Mouse (Mus musculus) yolk sac, embryonic 10.5 days (tissue): ENCODE results near the gene Tnpo1.

ENCODE experiments used
- DNase-seq: peaks from one replicate; pipeline ENCODE4 v3.0.0-alpha.2; 2017; ENCODE audit warnings: low spot score

Gene Tnpo1

GRCm38 (mm10) chr13:98925486-98926212, 535 bp downstream of the Tnpo1 start:
- peak; percentile 69 for DNase-seq

DNA sequence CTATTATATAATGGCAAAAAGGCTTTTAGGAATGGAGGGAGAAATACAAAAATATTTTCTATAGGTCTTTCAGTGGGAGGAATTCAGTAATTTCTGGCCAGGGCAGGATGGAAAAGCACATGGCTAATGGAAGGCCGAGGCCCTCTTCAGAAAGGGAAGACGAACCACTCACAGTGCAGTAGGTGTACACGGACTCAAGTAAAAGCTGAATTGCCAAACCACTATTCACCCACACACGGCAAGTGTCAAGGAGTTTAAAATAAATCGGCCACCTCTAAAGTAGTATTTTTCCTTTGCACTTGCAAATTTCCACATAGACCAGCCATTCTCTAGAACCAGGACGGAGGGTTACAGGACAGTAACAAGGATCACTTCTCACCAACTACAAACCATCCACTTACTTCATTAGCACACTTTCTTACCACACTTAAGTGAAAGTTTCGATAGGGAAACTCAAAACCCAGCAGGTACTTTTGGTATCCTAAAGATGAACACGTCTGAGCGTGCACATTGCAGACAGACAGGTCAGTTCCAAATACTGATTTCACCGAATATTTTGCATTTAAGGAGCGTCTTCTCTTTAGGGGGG, 1.2 kb downstream of the Tnpo1 start:
- DNase-seq, result no peak

GRCm38 (mm10) chr13:98922806-98923205, 3.4 kb downstream of the Tnpo1 start:
- DNase-seq, result no peak

DNA sequence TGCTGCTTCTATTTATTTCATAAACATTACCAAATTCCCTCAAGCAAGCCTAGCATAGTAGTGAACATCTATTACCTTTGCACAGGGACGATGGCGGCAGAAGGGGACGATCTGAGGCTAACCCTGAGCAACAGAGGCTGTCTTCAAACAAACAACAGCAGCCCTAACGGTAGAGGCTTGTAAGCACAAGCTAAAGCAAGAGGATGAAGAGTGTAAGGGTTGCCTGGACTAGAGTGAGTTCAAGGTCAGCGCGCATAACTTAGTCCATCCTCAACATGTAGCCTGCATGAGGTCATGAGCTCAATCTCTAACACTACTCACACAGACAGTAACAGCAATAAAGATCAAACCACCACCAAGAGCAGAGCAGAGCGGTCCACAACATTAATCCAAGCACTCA, 4.9 kb downstream of the Tnpo1 start:
- DNase-seq, result no peak

DNA sequence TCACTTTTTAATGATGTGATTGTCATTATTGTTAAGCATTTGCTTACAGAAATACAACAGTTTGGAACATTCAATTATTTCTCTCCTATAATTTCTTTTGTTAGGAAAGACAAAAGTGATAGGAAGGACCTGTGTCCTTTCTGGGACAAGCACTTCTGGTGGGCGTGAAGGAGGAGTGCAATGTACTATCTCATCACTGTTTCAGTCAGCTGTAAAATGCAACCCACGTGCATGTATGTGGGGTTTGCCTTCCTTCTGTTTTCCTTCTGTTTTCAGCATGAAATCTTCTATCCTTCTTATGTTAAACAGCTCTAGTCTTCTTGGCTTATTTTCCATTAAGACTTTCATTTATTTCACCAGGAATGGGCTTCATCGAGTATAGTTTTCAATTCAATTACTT, 5.9 kb downstream of the Tnpo1 start:
- DNase-seq, result no peak

DNA sequence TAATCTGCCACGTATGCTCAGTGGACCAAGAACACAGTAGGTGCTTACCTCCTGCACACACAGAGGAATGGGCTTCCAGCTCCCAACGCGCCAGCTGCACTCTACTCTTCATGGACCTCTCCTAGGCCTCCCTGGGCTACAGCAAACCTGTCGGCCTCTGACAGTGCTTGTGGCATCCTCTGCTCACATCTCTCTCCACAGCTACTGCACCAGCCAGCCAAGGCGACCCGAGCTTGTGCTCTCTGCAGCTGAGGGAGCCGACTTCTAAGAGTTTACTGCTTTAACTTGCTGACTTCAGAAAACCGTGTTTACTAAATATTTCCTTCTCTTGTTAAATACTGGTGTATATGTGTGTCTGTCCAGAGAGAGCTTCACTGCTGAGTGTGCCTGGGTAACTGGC, 6.5 kb downstream of the Tnpo1 start:
- no peak for DNase-seq

- DNase-seq, result no peak
Measured at GRCm38 (mm10) chr13:98917851-98918250, 8.3 kb downstream of the Tnpo1 start.

- no peak for DNase-seq
Measured at GRCm38 (mm10) chr13:98915591-98915990, 10.6 kb downstream of the Tnpo1 start.

GRCm38 (mm10) chr13:98914844-98915212, 11.4 kb downstream of the Tnpo1 start:
- no peak for DNase-seq

DNA sequence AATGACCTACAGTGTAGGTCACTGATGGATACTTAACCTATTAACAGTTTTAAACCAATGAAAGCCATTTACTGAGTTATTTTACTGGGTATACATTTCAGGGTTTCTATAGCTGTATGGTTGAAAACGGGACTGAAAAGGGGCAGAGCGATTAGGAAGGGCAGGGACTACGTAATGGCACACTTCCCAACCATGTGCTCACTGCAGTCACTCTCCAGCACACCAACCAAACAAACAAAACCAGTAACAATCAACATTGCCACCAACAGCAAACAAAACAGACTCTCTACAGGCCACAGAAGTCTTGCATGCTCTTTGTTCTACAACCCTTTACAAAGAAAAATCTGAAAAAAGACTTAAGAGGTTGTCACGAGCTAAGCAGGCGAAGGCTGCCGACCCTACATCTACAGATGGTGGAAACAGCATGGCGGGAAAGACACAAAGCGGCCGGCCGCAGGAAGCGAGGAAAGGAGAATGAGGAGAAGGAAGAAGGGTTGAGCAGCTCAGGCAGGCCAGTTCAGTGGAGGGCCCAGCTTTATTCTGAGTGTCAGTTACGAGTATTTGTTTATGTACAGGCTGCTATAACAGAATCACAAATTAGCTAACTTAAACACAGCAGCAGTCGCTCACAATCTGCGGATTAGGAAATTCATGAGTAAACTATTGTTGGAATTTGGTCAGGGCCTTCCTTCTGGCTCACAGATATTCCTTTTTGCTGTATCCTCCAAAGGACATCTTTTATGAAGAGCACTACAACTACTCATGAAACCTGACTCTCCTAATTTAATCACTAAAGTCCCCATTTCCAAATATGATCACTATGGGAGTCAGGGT, 12.0 kb downstream of the Tnpo1 start:
- DNase-seq, result peak; percentile 50

- DNase-seq, result no peak
Measured at GRCm38 (mm10) chr13:98913196-98913595, 13.0 kb downstream of the Tnpo1 start.

DNA sequence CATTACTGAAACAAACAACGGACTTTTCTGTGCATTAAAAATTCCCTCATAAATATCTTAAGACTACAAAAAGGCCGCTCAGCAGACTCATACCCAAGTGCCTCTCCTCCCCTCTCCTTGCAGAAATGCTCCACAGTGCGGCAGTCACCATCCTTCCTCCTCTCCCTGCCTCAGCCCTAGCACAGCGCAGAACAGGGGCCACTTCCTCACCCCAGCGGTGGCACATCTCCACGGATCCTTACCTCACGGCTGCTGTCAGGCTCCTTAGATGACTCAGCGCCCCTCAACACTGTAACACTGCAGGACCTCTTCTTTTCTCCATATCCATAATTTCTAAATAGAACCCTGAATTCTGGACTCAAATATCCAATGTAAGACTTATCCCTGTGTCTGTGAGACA, 13.6 kb downstream of the Tnpo1 start:
- no peak for DNase-seq

DNA sequence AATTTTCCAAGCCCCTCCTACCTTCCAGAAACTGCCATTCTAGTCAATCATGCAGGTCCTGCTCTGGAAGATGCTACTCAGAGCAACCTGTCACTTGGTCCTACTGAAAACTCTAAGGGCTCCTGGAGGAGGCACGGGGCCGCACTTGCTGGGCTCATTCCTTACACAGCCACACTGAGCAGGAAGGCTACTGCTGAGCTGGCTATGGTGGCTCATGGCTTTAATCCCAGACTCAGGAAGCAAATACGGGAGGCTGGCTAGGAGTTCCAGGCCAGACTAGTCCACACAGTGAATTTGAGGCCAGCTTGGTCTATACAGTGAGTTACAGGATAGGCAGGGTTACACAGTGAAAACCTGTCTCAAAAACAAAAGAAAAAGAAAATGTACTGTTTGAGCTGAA, 15.4 kb downstream of the Tnpo1 start:
- DNase-seq, result no peak

GRCm38 (mm10) chr13:98904608-98905007, 21.6 kb downstream of the Tnpo1 start:
- DNase-seq, result no peak

DNA sequence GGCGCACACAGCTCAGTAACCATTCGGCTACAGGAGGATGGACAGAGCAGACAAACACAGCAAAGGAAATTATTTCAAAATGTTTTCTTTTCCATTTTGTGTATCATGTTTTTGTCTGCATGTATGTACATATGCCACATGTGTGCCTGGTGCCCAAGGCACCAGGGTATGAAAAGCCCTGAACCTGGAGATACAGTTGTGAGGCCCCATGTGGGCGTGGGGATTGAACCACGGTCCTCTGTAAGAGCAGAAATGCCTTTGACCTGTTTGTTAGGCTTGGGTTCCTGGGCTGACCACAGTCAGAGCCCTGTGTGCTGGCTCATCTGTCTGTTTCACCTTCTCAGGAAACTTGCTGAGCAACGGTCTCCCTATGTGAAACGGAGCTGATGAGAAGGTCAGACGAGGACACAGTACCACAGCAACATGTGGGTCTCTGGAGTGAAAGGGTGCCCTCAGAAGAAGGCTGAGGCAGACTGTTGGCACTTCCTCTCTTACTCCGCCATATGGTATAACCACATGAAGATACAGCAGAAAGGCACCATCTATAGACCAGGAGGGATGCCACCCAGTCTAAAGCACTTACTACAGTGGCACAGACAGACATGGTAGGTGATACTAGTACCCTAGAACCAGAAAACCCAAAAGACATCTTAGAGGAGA, 23.7 kb downstream of the Tnpo1 start:
- no peak for DNase-seq

DNA sequence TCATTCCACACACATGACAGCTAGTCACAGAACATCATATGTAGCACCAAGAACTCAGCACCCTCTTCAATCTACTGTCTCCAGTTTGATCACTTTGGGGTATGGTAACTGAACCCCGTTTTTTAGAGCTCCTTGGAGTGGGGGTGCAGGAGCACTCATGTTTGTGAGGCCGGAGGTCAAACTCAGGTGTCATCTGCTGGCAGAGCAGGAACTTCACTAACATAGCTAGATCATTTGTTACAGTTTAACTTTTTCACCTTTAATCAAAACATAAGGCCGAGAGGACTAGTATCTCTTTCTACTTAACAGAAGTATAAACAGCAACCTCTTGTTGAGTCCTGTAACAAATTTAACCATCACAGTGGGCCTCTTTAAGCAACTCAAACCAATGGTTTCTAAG, 26.6 kb downstream of the Tnpo1 start:
- DNase-seq, result no peak

DNA sequence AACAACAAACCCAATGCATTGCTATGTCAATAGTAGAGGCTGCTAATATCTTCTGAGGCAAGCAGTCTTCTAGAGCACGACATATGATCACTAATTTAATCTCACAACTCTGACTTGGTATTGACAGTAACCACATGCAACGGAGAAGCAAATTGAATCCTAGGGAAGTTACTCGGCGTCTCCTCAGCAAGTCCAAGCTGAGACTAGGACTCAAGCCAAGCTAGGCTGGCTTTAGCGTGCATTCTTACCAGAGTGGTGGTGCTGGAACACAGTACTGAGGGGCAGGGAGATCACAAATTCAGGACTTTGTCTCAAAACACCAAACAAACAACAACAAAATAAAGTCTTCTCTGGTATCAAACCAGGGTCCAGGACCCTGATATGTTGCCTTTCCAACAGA, 28.6 kb downstream of the Tnpo1 start:
- no peak for DNase-seq

GRCm38 (mm10) chr13:98896434-98897126, 29.6 kb downstream of the Tnpo1 start:
- peak; percentile 35 for DNase-seq

GRCm38 (mm10) chr13:98896013-98896412, 30.2 kb downstream of the Tnpo1 start:
- no peak for DNase-seq

- no peak for DNase-seq
Measured at GRCm38 (mm10) chr13:98894900-98895299, 31.3 kb downstream of the Tnpo1 start.

DNA sequence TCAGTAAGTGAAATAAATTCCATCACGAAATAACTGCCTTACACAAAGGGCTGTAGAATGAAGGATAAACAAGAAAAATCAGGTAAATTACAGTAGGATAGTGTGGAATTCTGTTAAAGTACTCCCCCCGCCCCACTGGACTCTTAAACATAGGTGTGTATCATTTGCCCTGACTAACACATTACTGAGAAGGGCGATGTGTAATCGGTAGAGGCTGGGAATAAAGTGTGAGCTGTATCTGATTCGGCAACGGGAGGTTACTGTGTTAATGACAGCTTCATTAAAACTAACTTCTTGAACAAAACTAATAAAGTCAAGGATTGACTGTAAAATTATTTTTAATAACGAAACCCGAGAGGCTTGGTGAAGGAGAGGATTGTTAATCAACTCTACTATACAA, 34.7 kb downstream of the Tnpo1 start:
- DNase-seq, result no peak

GRCm38 (mm10) chr13:98890871-98891219, 35.3 kb downstream of the Tnpo1 start:
- DNase-seq, result peak; percentile 90
